Mouse (Mus musculus) effector memory CD4-positive, alpha-beta T cell, adult 5 months (primary cell): ENCODE results near the gene Ptpn11. TPM values are rescaled to one million over a fixed set of nuclear protein-coding genes. Genes with fewer than 3 reads are reported as not detected.

Experiments used
- polyA plus RNA-seq: library from polyadenylated mRNA; unstranded; fragments of 100-300 nt; shearing (Covaris generic); gene quantifications from one replicate; pipeline ENCODE4 v1.2.1, GENCODE M21; 2017

The Ptpn11 gene
- polyA plus RNA-seq = 49.0 TPM

GRCm38 (mm10) chr5:121190836-121191583 lies at the start of gene Ptpn11:
Gene Ptpn11 (minus strand): TSS chr5:121191397.

GRCm38 (mm10) chr5:121219980-121220731 lies 29.0 kb upstream of the Ptpn11 start, which contains the start of gene Hectd4:
Gene Hectd4 (plus strand): TSS chr5:121220219.

GRCm38 (mm10) chr5:121204132-121205089 lies 13.2 kb upstream of the Ptpn11 start, which contains the start of gene Rpl6:
Gene Rpl6 (plus strand): TSS chr5:121204481.

Other genes starting within 250 kb of the Ptpn11 start
- gene Rph3a, start 181.3 kb downstream of the Ptpn11 start, polyA plus RNA-seq = not detected
- gene Rpl6, start 13.1 kb upstream of the Ptpn11 start, polyA plus RNA-seq = 850 TPM
- gene Hectd4, start 28.8 kb upstream of the Ptpn11 start, polyA plus RNA-seq = 9.3 TPM
- gene Trafd1, start 194.2 kb upstream of the Ptpn11 start, polyA plus RNA-seq = 80.4 TPM
- 31.9 TPM for gene Naa25, start 206.5 kb upstream of the Ptpn11 start, polyA plus RNA-seq